Mouse (Mus musculus) erythroblast, embryonic 14.5 days (primary cell): ENCODE measurements around the gene Ubash3b.

Experiments used
- GATA1 ChIP-seq: IDR thresholded peaks from 2 replicates; pipeline ENCODE4 v1.6.1; 2012; ENCODE audit warnings: low read length, inconsistent platforms, mixed read lengths
- TAL1 ChIP-seq: IDR thresholded peaks from 3 replicates; pipeline ENCODE4 v1.6.1; 2012; ENCODE audit warnings: low read length, inconsistent platforms, mixed read lengths

DNA sequence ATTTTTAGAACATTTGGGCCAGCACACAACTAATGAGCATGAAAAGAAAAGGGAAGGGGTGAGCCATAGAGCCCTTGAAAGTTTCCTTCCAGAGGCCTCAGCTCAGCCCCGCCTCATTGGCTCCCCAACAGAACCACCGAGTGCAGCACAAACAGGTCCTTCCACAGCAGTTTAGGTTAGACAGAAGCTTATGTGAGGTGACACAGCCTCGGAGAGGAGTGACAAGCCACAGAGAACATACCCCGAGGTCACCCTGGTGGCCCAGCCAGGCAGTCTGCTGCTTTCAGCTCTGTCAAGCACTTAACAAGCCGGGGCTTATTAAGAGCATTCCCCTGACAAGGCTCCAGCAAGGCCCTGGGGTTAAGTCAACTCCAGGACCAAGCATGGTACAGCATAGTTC, 8.4 kb downstream of the Ubash3b start:
- TF ChIP-seq GATA1, result no peak
- TF ChIP-seq TAL1, result no peak
